8 mouse cellular contexts compared by ENCODE assay signal in genomic region chrX:96329764-96330163, GRCm38 (mm10). TPM values are rescaled to one million over a fixed set of nuclear protein-coding genes. Genes with fewer than 3 reads are reported as not detected.
DNase-seq lines count a peak whose midpoint lies in the region; ATAC-seq and TF ChIP-seq lines count a peak whose summit lies in the region.

No protein-coding gene starts in this region.

- H3K79me2 ChIP-seq in CH12.LX (replicated peaks; ENCODE audit: control insufficient read depth, extremely low read depth, insufficient read depth, poor library complexity, severe bottlenecking): no peaks in the 10 kb centered on the region

- 45% methylated on average over 4 of the region's 4 CpGs for WGBS in kidney, embryonic 16.5 days
- WGBS in neural tube, embryonic 15.5 days: 56% methylated on average over 4 of the region's 4 CpGs

- no peaks in the 10 kb centered on the region for H3K36me3 ChIP-seq in kidney, embryonic 16.5 days (ENCODE audit: insufficient read depth, low read length)
- no peaks in the 10 kb centered on the region for H3K36me3 ChIP-seq in CH12.LX (replicated peaks in 1 of 2; ENCODE audit: control insufficient read depth in 1 of 2, insufficient read depth in 1 of 2, low read length in 1 of 2)
- no peaks in the 10 kb centered on the region for H3K36me3 ChIP-seq in neural tube, embryonic 15.5 days

- peak; percentile 35 for TF ChIP-seq RAD21 in CH12.LX (IDR thresholded peaks at IDR 0.05; ENCODE audit: low read depth, low read length)

- H3K27me3 ChIP-seq in kidney, embryonic 16.5 days (ENCODE audit: insufficient read depth, low read length): no peaks in the 10 kb centered on the region
- H3K27me3 ChIP-seq in CH12.LX (replicated peaks): no peaks in the 10 kb centered on the region
- H3K27me3 ChIP-seq in neural tube, embryonic 15.5 days (replicated peaks): no peaks in the 10 kb centered on the region

- TF ChIP-seq POLR2A in CH12.LX (IDR thresholded peaks at IDR 0.05; ENCODE audit: low read depth, low read length): no peak

- no peaks in the 10 kb centered on the region for H3K4me1 ChIP-seq in kidney, embryonic 16.5 days (ENCODE audit: insufficient read depth, low read length)
- no peaks in the 10 kb centered on the region for H3K4me1 ChIP-seq in CH12.LX (ENCODE audit: control insufficient read depth in 1 of 2, insufficient read depth in 2 of 2)
- no peaks in the 10 kb centered on the region for H3K4me1 ChIP-seq in neural tube, embryonic 15.5 days

- peak; percentile 26 to 54; a peak in 3 of 4 replicates for TF ChIP-seq CTCF in CH12.LX (conservative IDR thresholded peaks at IDR 0.05 in 1 of 2, IDR thresholded peaks at IDR 0.05 in 1 of 2; ENCODE audit: low read depth in 2 of 2, low read length in 2 of 2)

- H3K9me3 ChIP-seq in kidney, embryonic 16.5 days (ENCODE audit: low read length): no peaks in the 10 kb centered on the region
- no peaks in the 10 kb centered on the region for H3K9me3 ChIP-seq in CH12.LX (replicated peaks; ENCODE audit: low read length)
- no peaks in the 10 kb centered on the region for H3K9me3 ChIP-seq in neural tube, embryonic 15.5 days (replicated peaks)

- in situ Hi-C loops in CH12.LX (cut with MboI; ENCODE audit: low pct_ligation_motif_present, low pct_unique_long_range_greater_than_20kb, low sequenced_read_pairs): loop anchor here (10.0 kb wide), 1 partner anchor 315 kb away; no protein-coding TSS in a partner anchor

- no peak for TF ChIP-seq EP300 in CH12.LX (IDR thresholded peaks at IDR 0.05; ENCODE audit: low read length)

- peak; percentile 2 for DNase-seq in kidney, adult 9 months
- DNase-seq in CH12.LX (ENCODE audit: extremely low read depth): peak; percentile 28
- DNase-seq in WW6 (ENCODE audit: low read depth, low spot score): peak; percentile 0
- DNase-seq in left cerebral cortex, postnatal 25 days (ENCODE audit: low spot score in 2 of 2): peak; percentile 3 to 5
- DNase-seq in gastrocnemius, adult 8-10 months (ENCODE audit: low spot score in 2 of 2): no peak
- DNase-seq in adrenal gland, adult 8-10 months: no peak

- H3K4me3 ChIP-seq in kidney, embryonic 16.5 days (ENCODE audit: low read length): no peak overlapping the region
- H3K4me3 ChIP-seq in CH12.LX (replicated peaks in 1 of 3; ENCODE audit: low read depth in 2 of 3, low read length in 2 of 3, poor library complexity in 1 of 3): no peak overlapping the region
- no peak overlapping the region for H3K4me3 ChIP-seq in neural tube, embryonic 15.5 days (replicated peaks)

- no peak overlapping the region for H3K9ac ChIP-seq in kidney, embryonic 16.5 days (replicated peaks; ENCODE audit: low read length)
- no peak overlapping the region for H3K9ac ChIP-seq in CH12.LX (ENCODE audit: insufficient read depth, low read depth)
- no peak overlapping the region for H3K9ac ChIP-seq in neural tube, embryonic 15.5 days (replicated peaks)

- H3K4me2 ChIP-seq in kidney, embryonic 16.5 days (replicated peaks; ENCODE audit: low read depth, low read length): no peak overlapping the region
- H3K4me2 ChIP-seq in CH12.LX (ENCODE audit: insufficient read depth, low read depth, poor library complexity, severe bottlenecking): no peak overlapping the region
- no peak overlapping the region for H3K4me2 ChIP-seq in neural tube, embryonic 15.5 days

- H3K27ac ChIP-seq in kidney, embryonic 16.5 days (ENCODE audit: low read length): no peak overlapping the region
- H3K27ac ChIP-seq in CH12.LX (ENCODE audit: insufficient read depth, low read depth): no peak overlapping the region
- no peak overlapping the region for H3K27ac ChIP-seq in neural tube, embryonic 15.5 days (replicated peaks)

- intact Hi-C loops in left cerebral cortex, postnatal 25 days (cut with DNase I): loop anchor here (10.0 kb wide), 1 partner anchor 335 kb away; no protein-coding TSS in a partner anchor

- ATAC-seq in kidney, embryonic 16.5 days (ENCODE audit: low FRiP score, low TSS enrichment): no peak
- ATAC-seq in neural tube, embryonic 15.5 days (ENCODE audit: low FRiP score): no peak

- dilution Hi-C loops in CH12.LX (cut with MboI; ENCODE audit: extremely low pct_ligation_motif_present, extremely low pct_unique_long_range_greater_than_20kb, low sequenced_read_pairs): no loop called here

TF ChIP-seq in CH12.LX, 34 proteins besides CTCF, POLR2A, EP300 and RAD21:
- no peak for TF ChIP-seq NRF1 (IDR thresholded peaks at IDR 0.05; ENCODE audit: low read depth, low read length)
- peak; percentile 43 for TF ChIP-seq SMC3 (IDR thresholded peaks at IDR 0.05; ENCODE audit: low read depth, low read length)
TF ChIP-seq in CH12.LX: peak in this region for 1.

RNA-seq across cellular contexts. Expression of gene Vsig4, which starts 36.5 kb away (rescaled TPM):
- polyA plus RNA-seq in kidney, embryonic 16.5 days (2015; fragmentation: Nextera tagmentation; extraction: Ambion mirVana): not detected in 2 replicates
- total RNA-seq in CH12.LX (2012; rRNA removed) (not detected in 2 replicates), CH12.LX (2014; rRNA removed) (not detected in 2 replicates)
- polyA plus RNA-seq in CH12.LX (2012; ENCODE audit: insufficient read length, low read depth): not detected in 2 replicates
- total RNA-seq in left cerebral cortex, postnatal 25 days (2021): not detected
- polyA plus RNA-seq in neural tube, embryonic 15.5 days (2015; fragmentation: Nextera tagmentation; extraction: Ambion mirVana): not detected in 2 replicates
- total RNA-seq in gastrocnemius, adult 8-10 months (2022): not detected
- total RNA-seq in adrenal gland, adult 8-10 months (2022): under 1 TPM; 0.17 to 0.65 (median 0.24) TPM

Comparison
In these comparisons a context has a peak if more than half of its experiments do, and no peak if none do; other contexts are left out.
1. DNase-seq: peak in kidney, adult 9 months (single experiment), CH12.LX (single experiment), WW6 (single experiment) and left cerebral cortex, postnatal 25 days (2 of 2); none in gastrocnemius, adult 8-10 months (0 of 2) and adrenal gland, adult 8-10 months (single experiment).